Mouse (Mus musculus): ENCODE data around the gene Gm20696. TPM values are rescaled to one million over a fixed set of nuclear protein-coding genes. Genes with fewer than 3 reads are reported as not detected.

The Gm20696 gene
- 1.9 and 2.0 TPM in 2 replicates for polyA plus RNA-seq (2012; rRNA removed)

GRCm38 (mm10) chr6:99666318-99667171 lies at the start of gene Gm20696, which contains the start of gene Eif4e3:
Gene Gm20696, minus strand, starts transcription at chr6:99666797.
Gene Eif4e3, minus strand, starts transcription at chr6:99666771.

DNA sequence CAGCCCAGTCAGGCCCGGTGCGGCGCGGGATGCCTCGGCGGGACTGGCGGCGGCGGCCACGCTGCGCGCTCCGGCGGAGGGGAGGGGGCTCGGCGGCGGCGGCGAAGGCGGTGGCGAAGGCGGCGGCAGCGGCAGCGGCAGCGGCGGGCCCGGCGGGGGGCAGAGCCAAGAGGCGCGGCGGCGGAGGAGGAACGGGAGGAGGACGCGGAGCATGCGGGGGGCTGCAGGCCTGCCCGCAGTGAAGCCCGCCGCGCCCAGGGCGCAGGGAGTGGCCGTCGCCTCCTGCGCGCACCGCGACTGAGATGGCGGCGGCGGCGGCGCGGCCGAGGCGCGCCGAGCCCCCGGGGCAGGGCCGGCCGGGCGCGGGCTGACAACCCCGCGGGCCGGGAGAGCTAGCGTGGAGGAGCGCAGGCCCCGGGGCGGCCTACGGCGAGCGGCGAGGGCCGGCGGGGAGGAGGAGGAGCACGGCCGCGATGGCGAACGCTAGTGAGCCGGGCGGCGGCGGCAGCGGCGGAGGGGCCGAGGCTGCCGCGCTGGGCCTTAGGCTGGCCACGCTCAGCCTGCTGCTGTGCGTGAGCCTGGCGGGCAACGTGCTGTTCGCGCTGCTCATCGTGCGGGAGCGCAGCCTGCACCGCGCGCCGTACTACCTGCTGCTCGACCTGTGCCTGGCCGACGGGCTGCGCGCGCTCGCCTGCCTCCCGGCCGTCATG lies 25.8 kb upstream of the Gm20696 start, which contains the start of gene Gpr27:
Gene Gpr27, plus strand, starts transcription at position 474 of the 710 bp plus-strand sequence.

DNA sequence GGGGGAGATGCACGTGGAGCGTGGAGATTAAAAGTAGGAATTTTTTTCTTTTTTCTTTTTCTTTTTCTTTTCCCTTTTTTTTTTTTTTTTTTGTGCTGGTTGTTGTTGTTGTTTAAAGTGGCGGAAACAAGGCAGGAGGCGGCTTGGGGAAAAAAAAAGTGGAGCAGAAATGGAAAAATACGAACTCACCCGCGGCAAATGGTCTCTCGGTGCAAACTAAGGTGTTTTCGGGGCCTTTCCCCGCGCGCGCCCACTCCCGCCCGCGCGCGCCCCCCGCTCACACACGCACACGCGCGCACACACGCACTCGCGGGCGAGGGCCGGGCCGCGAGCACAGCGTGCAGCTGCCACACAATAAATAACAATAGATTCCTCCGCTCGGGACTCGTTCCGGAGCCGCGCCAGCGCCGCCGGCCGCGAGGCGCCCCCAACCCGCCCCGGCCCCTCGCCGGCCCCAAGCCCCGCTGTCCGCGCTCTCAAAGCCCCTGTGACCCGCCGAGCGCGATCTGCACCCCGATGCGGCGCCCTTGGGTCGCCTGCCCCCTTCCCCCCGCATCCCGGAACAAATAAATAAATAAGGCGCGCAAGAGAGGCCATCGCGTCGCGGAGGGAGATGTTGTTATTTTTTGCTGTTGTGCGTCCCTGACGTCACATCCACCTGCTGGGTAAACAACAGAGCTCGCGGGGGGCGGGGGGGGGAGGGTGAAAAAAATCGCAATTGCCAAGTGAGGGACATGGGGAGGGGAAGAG lies 144.1 kb downstream of the Gm20696 start, which contains the start of gene Foxp1:
Gene Foxp1, minus strand, starts transcription at position 363 of the 750 bp plus-strand sequence.

Other genes with a start within 250 kb of the Gm20696 start
- gene Foxp1, start 144.1 kb downstream of the Gm20696 start, polyA plus RNA-seq (2012; rRNA removed): 51.1 and 70.4 TPM in 2 replicates
- 14.6 and 14.8 TPM in 2 replicates for gene Eif4e3, start within 50 bp of the Gm20696 start, polyA plus RNA-seq (2012; rRNA removed)
- 5.4 and 9.8 TPM in 2 replicates for gene Gpr27, start 25.9 kb upstream of the Gm20696 start, polyA plus RNA-seq (2012; rRNA removed)
- 0.12 TPM in 1 of 2 replicates, not detected in the other for gene Prok2, start 59.6 kb upstream of the Gm20696 start, polyA plus RNA-seq (2012; rRNA removed)

Measured in central nervous system, embryonic 11.5 days (tissue).